Mouse (Mus musculus) limb, embryonic 12.5 days (tissue): ENCODE results near the gene Gm17018. TPM values are rescaled to one million over a fixed set of nuclear protein-coding genes. Genes with fewer than 3 reads are reported as not detected.

ENCODE experiments used
- ATAC-seq: fragments of 200-750 bp; cut with Nextera tagmentation; 2 replicates; pipeline ENCODE4 v1.8.0; 2017; ENCODE audit warnings: low read depth, moderate TSS enrichment; ENCODE audit not compliant: insufficient number of reproducible peaks, insufficient read depth, low FRiP score, low TSS enrichment
- H3K27ac ChIP-seq: fragments of 300-500 bp; sonication (generic); 2 replicates; pipeline ENCODE4 v1.5.1; 2016; ENCODE audit warnings: mild to moderate bottlenecking, moderate library complexity
- H3K27me3 ChIP-seq: fragments of 300-500 bp; sonication (generic); 2 replicates; pipeline ENCODE4 v1.6.1; 2016; ENCODE audit warnings: mild to moderate bottlenecking, moderate library complexity
- H3K36me3 ChIP-seq: fragments of 300-500 bp; sonication (generic); 2 replicates; pipeline ENCODE4 v1.6.1; 2016; ENCODE audit warnings: mild to moderate bottlenecking, moderate library complexity
- H3K4me1 ChIP-seq: fragments of 300-500 bp; sonication (generic); replicated peaks from 2 replicates; pipeline ENCODE4 v1.6.1; 2016
- H3K4me2 ChIP-seq: fragments of 300-500 bp; sonication (generic); 2 replicates; pipeline ENCODE4 v1.6.1; 2016; ENCODE audit warnings: mild to moderate bottlenecking, moderate library complexity
- H3K4me3 ChIP-seq: fragments of 300-500 bp; sonication (generic); replicated peaks from 2 replicates; pipeline ENCODE4 v1.5.1; 2016; ENCODE audit warnings: mild to moderate bottlenecking
- H3K9ac ChIP-seq: fragments of 300-500 bp; sonication (generic); replicated peaks from 2 replicates; pipeline ENCODE4 v1.6.1; 2016; ENCODE audit warnings: mild to moderate bottlenecking, moderate library complexity
- H3K9me3 ChIP-seq: fragments of 300-500 bp; sonication (generic); 2 replicates; pipeline ENCODE4 v1.6.1; 2016; ENCODE audit warnings: mild to moderate bottlenecking, moderate library complexity
- WGBS: fragments of 180-500 bp; shearing (Covaris S2); methylation state at CpG from one replicate; pipeline ENCODE4 v1.1.7; 2016; 5-methylcytosine and 5-hydroxymethylcytosine counted together
- polyA plus RNA-seq: library from polyadenylated mRNA; unstranded; fragments of >200 nt; fragmentation: Nextera tagmentation; extraction: Ambion mirVana; gene quantifications from 2 replicates; pipeline ENCODE4 v1.2.1, GENCODE M21; 2016

Gm17018 gene
- polyA plus RNA-seq, 1 experiment from 2014 or later = 50.5 TPM

- H3K9ac ChIP-seq = no peak overlapping the region
- 83% methylated on average over 4 of the region's 4 CpGs for WGBS
- peaks cover 39% of the 10 kb centered on the region for H3K27me3 ChIP-seq
- no peak for ATAC-seq
- no peaks in the 10 kb centered on the region for H3K9me3 ChIP-seq
- no peak overlapping the region for H3K4me3 ChIP-seq
- no peak overlapping the region for H3K27ac ChIP-seq
- H3K4me2 ChIP-seq = no peak overlapping the region
- peaks cover 15% of the 10 kb centered on the region for H3K4me1 ChIP-seq
- H3K36me3 ChIP-seq = peaks cover 31% of the 10 kb centered on the region
Measured at GRCm38 (mm10) chr19:45549948-45550347, 10.5 kb upstream of the Gm17018 start.

- Histone ChIP-seq H3K27ac (peak overlapping the region; percentile 56; the same call in 1 of the 2 replicates), H3K36me3 (peaks cover 50% of the 10 kb centered on the region), H3K4me1 (peaks cover 15% of the 10 kb centered on the region), H3K27me3 (peaks cover 21% of the 10 kb centered on the region), H3K9ac (no peak overlapping the region), H3K4me3 (no peak overlapping the region), H3K9me3 (no peaks in the 10 kb centered on the region), H3K4me2 (no peak overlapping the region)
- ATAC-seq = peak; percentile 60; the same call in 1 of the 2 replicates
- WGBS = 37% methylated on average over 6 of the region's 6 CpGs
Measured at GRCm38 (mm10) chr19:45552187-45552586, 8.2 kb upstream of the Gm17018 start.

GRCm38 (mm10) chr19:45554136-45554535 lies 6.3 kb upstream of the Gm17018 start:
- H3K4me1 ChIP-seq = peaks cover 15% of the 10 kb centered on the region
- no peak overlapping the region for H3K27ac ChIP-seq
- ATAC-seq = no peak
- no peak overlapping the region for H3K4me2 ChIP-seq
- H3K9ac ChIP-seq = no peak overlapping the region
- no peaks in the 10 kb centered on the region for H3K9me3 ChIP-seq
- H3K4me3 ChIP-seq = no peak overlapping the region
- 95% methylated on average over 11 of the region's 11 CpGs for WGBS
- peaks cover 56% of the 10 kb centered on the region for H3K36me3 ChIP-seq
- 0 out of 2 replicates have a peak, but pooled peaks cover 10% of the 10 kb centered on the region for H3K27me3 ChIP-seq

- peak overlapping the region; percentile 83 for H3K27ac ChIP-seq
- peaks cover 67% of the 10 kb centered on the region for H3K4me1 ChIP-seq
- no peak overlapping the region for H3K4me3 ChIP-seq
- H3K36me3 ChIP-seq = no peaks in the 10 kb centered on the region
- WGBS = 34% methylated on average over 15 of the region's 15 CpGs
- peaks cover 5% of the 10 kb centered on the region; the same call in 1 of the 2 replicates for H3K27me3 ChIP-seq
- H3K9ac ChIP-seq = 0 out of 2 replicates have a peak overlapping the region, but pooled peaks have one; percentile 18
- no peaks in the 10 kb centered on the region for H3K9me3 ChIP-seq
- H3K4me2 ChIP-seq = peak overlapping the region; percentile 13; the same call in 1 of the 2 replicates
- ATAC-seq = peak; percentile 52; the same call in 1 of the 2 replicates
Measured at GRCm38 (mm10) chr19:45565925-45566715, 5.7 kb downstream of the Gm17018 start.

GRCm38 (mm10) chr19:45567367-45567766 lies 7.0 kb downstream of the Gm17018 start:
- H3K9ac ChIP-seq = no peak overlapping the region
- H3K4me2 ChIP-seq = no peak overlapping the region
- H3K27me3 ChIP-seq = peaks cover 5% of the 10 kb centered on the region; the same call in 1 of the 2 replicates
- H3K4me1 ChIP-seq = peaks cover 64% of the 10 kb centered on the region
- no peak overlapping the region for H3K4me3 ChIP-seq
- H3K27ac ChIP-seq = peak overlapping the region; percentile 57
- 25% methylated on average over 14 of the region's 14 CpGs for WGBS
- no peaks in the 10 kb centered on the region for H3K9me3 ChIP-seq
- H3K36me3 ChIP-seq = peaks cover 6% of the 10 kb centered on the region; the same call in 1 of the 2 replicates
- no peak for ATAC-seq

- Histone ChIP-seq H3K9ac (no peak overlapping the region), H3K4me1 (peaks cover 58% of the 10 kb centered on the region), H3K36me3 (peaks cover 28% of the 10 kb centered on the region), H3K9me3 (no peaks in the 10 kb centered on the region), H3K27me3 (0 out of 2 replicates have a peak, but pooled peaks cover 5% of the 10 kb centered on the region), H3K4me3 (no peak overlapping the region), H3K27ac (no peak overlapping the region), H3K4me2 (no peak overlapping the region)
- 85% methylated on average over 6 of the region's 6 CpGs for whole genome bisulfite sequencing
- ATAC-seq = no peak
Measured at GRCm38 (mm10) chr19:45573033-45573432, 12.6 kb downstream of the Gm17018 start.

GRCm38 (mm10) chr19:45573861-45574267 lies 13.4 kb downstream of the Gm17018 start:
- peak; percentile 32; the same call in 1 of the 2 replicates for ATAC-seq
- H3K4me1 ChIP-seq = peaks cover 49% of the 10 kb centered on the region
- H3K27ac ChIP-seq = peak overlapping the region; percentile 13; the same call in 1 of the 2 replicates
- H3K4me3 ChIP-seq = no peak overlapping the region
- no peak overlapping the region for H3K9ac ChIP-seq
- 15% methylated on average over 6 of the region's 6 CpGs for WGBS
- H3K4me2 ChIP-seq = no peak overlapping the region; the same call in 1 of the 2 replicates
- peaks cover 36% of the 10 kb centered on the region for H3K36me3 ChIP-seq
- H3K9me3 ChIP-seq = no peaks in the 10 kb centered on the region
- H3K27me3 ChIP-seq = 0 out of 2 replicates have a peak, but pooled peaks cover 4% of the 10 kb centered on the region

- H3K4me1 ChIP-seq = peaks cover 46% of the 10 kb centered on the region
Measured at GRCm38 (mm10) chr19:45574339-45574898, 14.0 kb downstream of the Gm17018 start.

GRCm38 (mm10) chr19:45574941-45575631 lies 14.7 kb downstream of the Gm17018 start:
- Histone ChIP-seq H3K36me3 (peaks cover 46% of the 10 kb centered on the region), H3K4me3 (no peak overlapping the region), H3K9me3 (no peaks in the 10 kb centered on the region), H3K27me3 (no peaks in the 10 kb centered on the region), H3K27ac (peak overlapping the region; percentile 37; the same call in 1 of the 2 replicates), H3K4me2 (0 out of 2 replicates have a peak overlapping the region, but pooled peaks have one; percentile 3), H3K9ac (0 out of 2 replicates have a peak overlapping the region, but pooled peaks have one; percentile 9), H3K4me1 (peaks cover 46% of the 10 kb centered on the region)
- WGBS = 44% methylated on average over 19 of the region's 19 CpGs
- ATAC-seq = no peak

More at GRCm38 (mm10) chr19:45574339-45574898, 14.0 kb downstream of the Gm17018 start:
- no peaks in the 10 kb centered on the region for H3K27me3 ChIP-seq
- 63% methylated on average over 7 of the region's 7 CpGs for WGBS
- H3K27ac ChIP-seq = peak overlapping the region; percentile 37; the same call in 1 of the 2 replicates
- no peak; the same call in 1 of the 2 replicates for ATAC-seq
- H3K36me3 ChIP-seq = peaks cover 42% of the 10 kb centered on the region
- no peak overlapping the region for H3K9ac ChIP-seq
- no peak overlapping the region for H3K4me2 ChIP-seq
- H3K4me3 ChIP-seq = no peak overlapping the region
- no peaks in the 10 kb centered on the region for H3K9me3 ChIP-seq

- peak overlapping the region; percentile 37; the same call in 1 of the 2 replicates for H3K27ac ChIP-seq
- H3K4me2 ChIP-seq = no peak overlapping the region
- 10% methylated on average over 8 of the region's 8 CpGs for WGBS
- peaks cover 46% of the 10 kb centered on the region for H3K4me1 ChIP-seq
- no peak overlapping the region for H3K4me3 ChIP-seq
- no peak for ATAC-seq
- H3K9ac ChIP-seq = 0 out of 2 replicates have a peak overlapping the region, but pooled peaks have one; percentile 9
- H3K27me3 ChIP-seq = no peaks in the 10 kb centered on the region
- no peaks in the 10 kb centered on the region for H3K9me3 ChIP-seq
- peaks cover 50% of the 10 kb centered on the region for H3K36me3 ChIP-seq
Measured at GRCm38 (mm10) chr19:45575632-45576001, 15.2 kb downstream of the Gm17018 start.
